Mouse (Mus musculus) heart, postnatal 0 days (tissue): ENCODE data around the gene Tmigd1.

Experiments
- CTCF ChIP-seq: IDR thresholded peaks from 2 replicates; pipeline ENCODE4 v1.5.1; 2016; ENCODE audit warnings: antibody characterized with exemption, control low read depth, low read depth
- EP300 ChIP-seq: IDR thresholded peaks from 2 replicates; pipeline ENCODE4 v1.6.1; 2016; ENCODE audit warnings: antibody characterized with exemption, low read depth

- TF ChIP-seq EP300, result no peak
- TF ChIP-seq CTCF, result no peak
These were observed 14.7 kb downstream of the Tmigd1 start for GRCm38 (mm10) chr11:76916539-76917229.
